Mouse (Mus musculus): ENCODE results near the gene Vps72. TPM values are rescaled to one million over a fixed set of nuclear protein-coding genes. Genes with fewer than 3 reads are reported as not detected.
A peak's percentile ranks its signal among the peaks of the same experiment; 100 is the strongest.
"Not testable (repeated sequence)": the region's sequence is repeated elsewhere in the genome, so short reads cannot be mapped to it uniquely, and the experiment has no call there.

Gene Vps72
- polyA plus RNA-seq, 1 experiment from 2014 or later: 157 TPM

GRCm38 (mm10) chr3:95105586-95106337 is 5.1 kb upstream of the Vps72 start:
- H3K27me3 ChIP-seq (ENCODE audit: control insufficient read depth, insufficient read depth, low read length): no peaks in the 10 kb centered on the region
- no peaks in the 10 kb centered on the region for H3K9me3 ChIP-seq (ENCODE audit: control insufficient read depth, low read length)
- peak overlapping the region; percentile 79 for H3K27ac ChIP-seq (ENCODE audit: low read depth, low read length)
- WGBS: 1% methylated on average over 16 of the region's 16 CpGs
- no peak for ATAC-seq (ENCODE audit: low read depth)
- H3K9ac ChIP-seq (replicated peaks; ENCODE audit: low read depth, low read length): peak overlapping the region; percentile 93
- H3K4me2 ChIP-seq (ENCODE audit: low read depth, low read length): peak overlapping the region; percentile 76
- peak overlapping the region; percentile 66 for H3K4me3 ChIP-seq (ENCODE audit: low read depth, low read length)
- no peaks in the 10 kb centered on the region; the same call in 1 of the 2 replicates for H3K36me3 ChIP-seq (ENCODE audit: control insufficient read depth, insufficient read depth, low read length)
- peaks cover 10% of the 10 kb centered on the region for H3K4me1 ChIP-seq (ENCODE audit: control insufficient read depth, insufficient read depth, low read length)

GRCm38 (mm10) chr3:95106338-95107117 is 4.3 kb upstream of the Vps72 start, which contains the start of gene Pip5k1a:
Gene Pip5k1a, minus strand, starts transcription at chr3:95106930.
- Histone ChIP-seq H3K27me3 (ENCODE audit: control insufficient read depth, insufficient read depth, low read length) (no peaks in the 10 kb centered on the region), H3K4me1 (ENCODE audit: control insufficient read depth, insufficient read depth, low read length) (peaks cover 10% of the 10 kb centered on the region), H3K9me3 (ENCODE audit: control insufficient read depth, low read length) (no peaks in the 10 kb centered on the region), H3K4me2 (ENCODE audit: low read depth, low read length) (peak within 1 kb of the TSS; percentile 76), H3K27ac (ENCODE audit: low read depth, low read length) (peak within 1 kb of the TSS; percentile 79), H3K9ac (replicated peaks; ENCODE audit: low read depth, low read length) (peak within 1 kb of the TSS; percentile 93), H3K4me3 (ENCODE audit: low read depth, low read length) (peak within 1 kb of the TSS; percentile 66), H3K36me3 (ENCODE audit: control insufficient read depth, insufficient read depth, low read length) (no peaks in the 10 kb centered on the region; the same call in 1 of the 2 replicates)
- peak; percentile 92 for ATAC-seq (ENCODE audit: low read depth)
- under 1% methylated on average over 51 of the region's 51 CpGs for WGBS

GRCm38 (mm10) chr3:95107308-95107707 is 3.5 kb upstream of the Vps72 start:
- H3K9ac ChIP-seq (replicated peaks; ENCODE audit: low read depth, low read length); H3K9me3 ChIP-seq (ENCODE audit: control insufficient read depth, low read length); H3K27me3 ChIP-seq (ENCODE audit: control insufficient read depth, insufficient read depth, low read length); H3K27ac ChIP-seq (ENCODE audit: low read depth, low read length); ATAC-seq (ENCODE audit: low read depth); H3K36me3 ChIP-seq (ENCODE audit: control insufficient read depth, insufficient read depth, low read length): not testable (repeated sequence)
- Histone ChIP-seq H3K4me3 (ENCODE audit: low read depth, low read length) (peak overlapping the region; percentile 66; the same call in 1 of the 2 replicates), H3K4me2 (ENCODE audit: low read depth, low read length) (peak overlapping the region; percentile 76), H3K4me1 (ENCODE audit: control insufficient read depth, insufficient read depth, low read length) (peaks cover 15% of the 10 kb centered on the region)

GRCm38 (mm10) chr3:95107898-95108297 is 2.9 kb upstream of the Vps72 start:
- H3K9me3 ChIP-seq (ENCODE audit: control insufficient read depth, low read length): no peaks in the 10 kb centered on the region
- H3K4me1 ChIP-seq (ENCODE audit: control insufficient read depth, insufficient read depth, low read length): peaks cover 21% of the 10 kb centered on the region
- 76% methylated on average over 2 of the region's 2 CpGs for WGBS
- no peak overlapping the region for H3K27ac ChIP-seq (ENCODE audit: low read depth, low read length)
- H3K4me2 ChIP-seq (ENCODE audit: low read depth, low read length): no peak overlapping the region
- no peak for ATAC-seq (ENCODE audit: low read depth)
- no peak overlapping the region for H3K9ac ChIP-seq (replicated peaks; ENCODE audit: low read depth, low read length)
- H3K27me3 ChIP-seq (ENCODE audit: control insufficient read depth, insufficient read depth, low read length): no peaks in the 10 kb centered on the region
- no peaks in the 10 kb centered on the region for H3K36me3 ChIP-seq (ENCODE audit: control insufficient read depth, insufficient read depth, low read length)
- H3K4me3 ChIP-seq (ENCODE audit: low read depth, low read length): no peak overlapping the region

GRCm38 (mm10) chr3:95112760-95113159 is 1.9 kb downstream of the Vps72 start:
- Histone ChIP-seq H3K4me3 (ENCODE audit: low read depth, low read length) (no peak overlapping the region), H3K27ac (ENCODE audit: low read depth, low read length) (no peak overlapping the region), H3K9ac (replicated peaks; ENCODE audit: low read depth, low read length) (no peak overlapping the region), H3K4me2 (ENCODE audit: low read depth, low read length) (peak overlapping the region; percentile 43), H3K4me1 (ENCODE audit: control insufficient read depth, insufficient read depth, low read length) (peaks cover 11% of the 10 kb centered on the region), H3K27me3 (ENCODE audit: control insufficient read depth, insufficient read depth, low read length) (no peaks in the 10 kb centered on the region), H3K36me3 (ENCODE audit: control insufficient read depth, insufficient read depth, low read length) (peaks cover 9% of the 10 kb centered on the region), H3K9me3 (ENCODE audit: control insufficient read depth, low read length) (no peaks in the 10 kb centered on the region)
- ATAC-seq (ENCODE audit: low read depth): no peak
- 95% methylated on average over 1 of the region's 1 CpGs for WGBS

- no peak overlapping the region for H3K9ac ChIP-seq (replicated peaks; ENCODE audit: low read depth, low read length)
- no peak overlapping the region for H3K27ac ChIP-seq (ENCODE audit: low read depth, low read length)
- H3K36me3 ChIP-seq (ENCODE audit: control insufficient read depth, insufficient read depth, low read length): peaks cover 51% of the 10 kb centered on the region
- no peaks in the 10 kb centered on the region for H3K9me3 ChIP-seq (ENCODE audit: control insufficient read depth, low read length)
- H3K4me2 ChIP-seq (ENCODE audit: low read depth, low read length): no peak overlapping the region
- ATAC-seq (ENCODE audit: low read depth): no peak
- no peak overlapping the region for H3K4me3 ChIP-seq (ENCODE audit: low read depth, low read length)
- 57% methylated on average over 2 of the region's 2 CpGs for WGBS
- H3K4me1 ChIP-seq (ENCODE audit: control insufficient read depth, insufficient read depth, low read length): peaks cover 1% of the 10 kb centered on the region; the same call in 1 of the 2 replicates
- no peaks in the 10 kb centered on the region for H3K27me3 ChIP-seq (ENCODE audit: control insufficient read depth, insufficient read depth, low read length)
These were observed 6.9 kb downstream of the Vps72 start for GRCm38 (mm10) chr3:95117751-95118150.

GRCm38 (mm10) chr3:95121580-95121979 is 10.8 kb downstream of the Vps72 start:
- Histone ChIP-seq H3K4me1 (ENCODE audit: control insufficient read depth, insufficient read depth, low read length) (no peaks in the 10 kb centered on the region), H3K27me3 (ENCODE audit: control insufficient read depth, insufficient read depth, low read length) (no peaks in the 10 kb centered on the region), H3K4me3 (ENCODE audit: low read depth, low read length) (no peak overlapping the region), H3K4me2 (ENCODE audit: low read depth, low read length) (no peak overlapping the region), H3K9me3 (ENCODE audit: control insufficient read depth, low read length) (no peaks in the 10 kb centered on the region), H3K27ac (ENCODE audit: low read depth, low read length) (no peak overlapping the region), H3K36me3 (ENCODE audit: control insufficient read depth, insufficient read depth, low read length) (peaks cover 45% of the 10 kb centered on the region), H3K9ac (replicated peaks; ENCODE audit: low read depth, low read length) (no peak overlapping the region)
- WGBS: 91% methylated on average over 6 of the region's 6 CpGs
- ATAC-seq (ENCODE audit: low read depth): no peak

- Histone ChIP-seq H3K9ac (replicated peaks; ENCODE audit: low read depth, low read length) (no peak within 1 kb of the TSS), H3K4me2 (ENCODE audit: low read depth, low read length) (no peak within 1 kb of the TSS), H3K9me3 (ENCODE audit: control insufficient read depth, low read length) (no peaks in the 10 kb centered on the region), H3K36me3 (ENCODE audit: control insufficient read depth, insufficient read depth, low read length) (peaks cover 35% of the 10 kb centered on the region), H3K27me3 (ENCODE audit: control insufficient read depth, insufficient read depth, low read length) (no peaks in the 10 kb centered on the region), H3K27ac (ENCODE audit: low read depth, low read length) (no peak within 1 kb of the TSS; the same call in 1 of the 2 replicates), H3K4me1 (ENCODE audit: control insufficient read depth, insufficient read depth, low read length) (no peaks in the 10 kb centered on the region), H3K4me3 (ENCODE audit: low read depth, low read length) (no peak within 1 kb of the TSS)
- ATAC-seq (ENCODE audit: low read depth): peak; percentile 42; the same call in 1 of the 2 replicates
- WGBS: 62% methylated on average over 6 of the region's 6 CpGs
These were observed 13.4 kb downstream of the Vps72 start, which contains the start of gene Tmod4 for GRCm38 (mm10) chr3:95124246-95124645. Gene Tmod4, plus strand, starts transcription at chr3:95124476.

GRCm38 (mm10) chr3:95124972-95125371 is 14.2 kb downstream of the Vps72 start:
- no peak overlapping the region for H3K9ac ChIP-seq (replicated peaks; ENCODE audit: low read depth, low read length)
- 28% methylated on average over 5 of the region's 5 CpGs for WGBS
- H3K9me3 ChIP-seq (ENCODE audit: control insufficient read depth, low read length): no peaks in the 10 kb centered on the region
- H3K27me3 ChIP-seq (ENCODE audit: control insufficient read depth, insufficient read depth, low read length): no peaks in the 10 kb centered on the region
- H3K4me1 ChIP-seq (ENCODE audit: control insufficient read depth, insufficient read depth, low read length): no peaks in the 10 kb centered on the region
- peak; percentile 25; the same call in 1 of the 2 replicates for ATAC-seq (ENCODE audit: low read depth)
- H3K4me2 ChIP-seq (ENCODE audit: low read depth, low read length): no peak overlapping the region
- H3K27ac ChIP-seq (ENCODE audit: low read depth, low read length): no peak overlapping the region; the same call in 1 of the 2 replicates
- H3K36me3 ChIP-seq (ENCODE audit: control insufficient read depth, insufficient read depth, low read length): peaks cover 28% of the 10 kb centered on the region
- no peak overlapping the region for H3K4me3 ChIP-seq (ENCODE audit: low read depth, low read length)

Measured in neural tube, embryonic 14.5 days (tissue).